In genomic region chr4:128304049-128304448, GRCm38 (mm10) we compare ENCODE assay signal across 26 mouse cellular contexts. TPM values are rescaled to one million over a fixed set of nuclear protein-coding genes. Genes with fewer than 3 reads are reported as not detected.
A peak's percentile ranks its signal among the peaks of the same experiment; 100 is the strongest.
DNase-seq lines count a peak whose midpoint lies in the region; ATAC-seq and TF ChIP-seq lines count a peak whose summit lies in the region.
"Had no signal": no experiment of that assay in that cellular context is flagged by ENCODE, and none has a peak within 500 bp of the region (broad histone marks: within the 10 kb centered on the region; RNA-seq: fewer than 3 reads in every experiment).

No protein-coding gene starts in this region.

- no peak overlapping the region for H3K27ac ChIP-seq in gastrocnemius, adult 2 months
- H3K27ac ChIP-seq: heart, embryonic 10.5 days; hindbrain, embryonic 15.5 days; kidney, postnatal 0 days; liver, embryonic 13.5 days; lung, embryonic 15.5 days; macrophage; midbrain, embryonic 12.5 days; stomach, embryonic 15.5 days had no signal

- peak; percentile 85 for DNase-seq in brain, adult 2 months (ENCODE audit: low read depth, low spot score)
- peak; percentile 67 to 83 for DNase-seq in frontal cortex, postnatal 36 days (ENCODE audit: low spot score in 2 of 2)
- DNase-seq in left cerebral cortex, adult 18-20 months (ENCODE audit: low spot score in 2 of 2), result peak; percentile 63 to 72
- peak; percentile 79 for DNase-seq in right cerebral cortex, adult 18-20 months
- DNase-seq in heart, postnatal 25 days (ENCODE audit: low spot score), result no peak
- no peak for DNase-seq in gastrocnemius, adult 18-20 months (ENCODE audit: low spot score)
- no peak for DNase-seq in gastrocnemius, adult 2 months
- DNase-seq: gastrocnemius, postnatal 36 days; heart, postnatal 10 days; liver, embryonic 13.5 days; thymus, postnatal 25 days had no signal

- H3K4me3 ChIP-seq in gastrocnemius, adult 2 months, result no peak overlapping the region
- H3K4me3 ChIP-seq: heart, embryonic 10.5 days; hindbrain, embryonic 15.5 days; liver, embryonic 13.5 days; lung, embryonic 15.5 days; midbrain, embryonic 12.5 days; stomach, embryonic 15.5 days had no signal

- no peak for TF ChIP-seq CTCF in gastrocnemius, adult 2 months (IDR thresholded peaks at IDR 0.05)

- intact Hi-C loops in heart, postnatal 25 days (cut with DNase I), result no loop called here
- intact Hi-C loops in gastrocnemius, adult 2 months (cut with DNase I), result no loop called here

- no peak for ATAC-seq in CD4-positive, CD25-positive, alpha-beta regulatory T cell, adult 4 months
- ATAC-seq: intestine, postnatal 0 days had no signal

RNA-seq across cellular contexts. Expression of gene Hmgb4, which starts 43.3 kb away (rescaled TPM):
- not detected for total RNA-seq in left cerebral cortex, adult 18-20 months (2021)
- polyA plus RNA-seq in CD4-positive, CD25-positive, alpha-beta regulatory T cell, adult 4 months (2017; shearing (Covaris generic)), result not detected
- not detected for total RNA-seq in heart, postnatal 25 days (2021)
- total RNA-seq in gastrocnemius, adult 18-20 months (2021), result not detected
- not detected for total RNA-seq in gastrocnemius, adult 2 months (2021)
- total RNA-seq: common myeloid progenitor, adult 5-6 weeks; ES-E14; gastrocnemius, postnatal 36 days; heart, postnatal 10 days had no signal
- polyA plus RNA-seq: embryonic facial prominence, embryonic 11.5 days; heart, embryonic 10.5 days; hindbrain, embryonic 15.5 days; intestine, postnatal 0 days; kidney, postnatal 0 days; limb, embryonic 11.5 days; liver, embryonic 13.5 days; lung, embryonic 15.5 days; macrophage; midbrain, embryonic 12.5 days; neural tube, embryonic 14.5 days; spleen, adult 2 months; stomach, embryonic 15.5 days had no signal

Comparison
In these comparisons a context has a peak if more than half of its experiments do, and no peak if none do; other contexts are left out.
1. DNase-seq: peak in brain, adult 2 months (single experiment), frontal cortex, postnatal 36 days (2 of 2), left cerebral cortex, adult 18-20 months (2 of 2) and right cerebral cortex, adult 18-20 months (single experiment); none in heart, postnatal 25 days (single experiment), gastrocnemius, adult 18-20 months (single experiment) and gastrocnemius, adult 2 months (single experiment).